Mouse (Mus musculus): ENCODE results near the gene Gm21964. TPM values are rescaled to one million over a fixed set of nuclear protein-coding genes. Genes with fewer than 3 reads are reported as not detected.

Gene Gm21964
- total RNA-seq, 2 experiments from 2014 or later = not detected

Other genes with a start within 250 kb of the Gm21964 start
- gene Phlpp2, start 232.7 kb upstream of the Gm21964 start, total RNA-seq (2021) = 1 to 10 TPM; 2.2 to 2.8 TPM
- not detected for gene Marveld3, start 139.0 kb upstream of the Gm21964 start, total RNA-seq (2021)
- not detected for gene Tat, start 110.8 kb upstream of the Gm21964 start, total RNA-seq (2021)
- gene Chst4, start 61.5 kb upstream of the Gm21964 start, total RNA-seq (2021) = not detected
- gene Zfp612, start 21.5 kb upstream of the Gm21964 start, total RNA-seq (2021) = 1 to 10 TPM; 5.7 to 7.2 TPM
- gene Gm17720, start 1.5 kb downstream of the Gm21964 start, total RNA-seq (2021) = not detected
- not detected for gene Calb2, start 67.0 kb downstream of the Gm21964 start, total RNA-seq (2021)
- gene Cmtr2, start 114.5 kb downstream of the Gm21964 start, total RNA-seq (2021) = 1 to 10 TPM; 2.3 to 2.7 TPM
- gene Hydin, start 165.8 kb downstream of the Gm21964 start, total RNA-seq (2021) = under 1 TPM; 0.05 to 0.10 TPM

Data from gastrocnemius, postnatal 25 days (tissue).